Mouse (Mus musculus) cortical plate, adult 2 months (tissue): ENCODE results near the gene Iqcm. TPM values are rescaled to one million over a fixed set of nuclear protein-coding genes. Genes with fewer than 3 reads are reported as not detected.
"Not testable (repeated sequence)": the region's sequence is repeated elsewhere in the genome, so short reads cannot be mapped to it uniquely, and the experiment has no call there.

Experiments
- H3K27ac ChIP-seq: fragments of 200-500 bp; 2 replicates; pipeline ENCODE4 v1.5.1; 2012; ENCODE audit warnings: low read length, control low read depth, inconsistent platforms; ENCODE audit not compliant: insufficient read depth
- H3K4me1 ChIP-seq: fragments of 200-500 bp; 2 replicates; pipeline ENCODE4 v1.6.1; 2011; ENCODE audit warnings: low read length; ENCODE audit not compliant: control insufficient read depth, insufficient read depth
- H3K4me3 ChIP-seq: fragments of 200-500 bp; 2 replicates; pipeline ENCODE4 v1.5.1; 2011; ENCODE audit warnings: mild to moderate bottlenecking, low read length, control low read depth; ENCODE audit not compliant: insufficient read depth
- CTCF ChIP-seq: fragments of 200-500 bp; IDR thresholded peaks from 2 replicates; pipeline ENCODE4 v1.5.1; 2011; ENCODE audit warnings: mild to moderate bottlenecking, control low read depth, low read length; ENCODE audit not compliant: insufficient read depth; ENCODE audit errors: extremely low read depth
- POLR2A ChIP-seq: fragments of 200-500 bp; IDR thresholded peaks from 2 replicates; pipeline ENCODE4 v1.6.1; 2011; ENCODE audit warnings: mild to moderate bottlenecking, low read length, control low read depth; ENCODE audit not compliant: insufficient read depth; ENCODE audit errors: extremely low read depth
- polyA plus RNA-seq: library from polyadenylated mRNA; depleted of rRNA; stranded (reverse); fragments of >200 nt; gene quantifications from 2 replicates; pipeline ENCODE4 v1.2.3, GENCODE M21; 2012; rRNA removed

The Iqcm gene
- polyA plus RNA-seq, result 0.09 and 0.13 TPM in 2 replicates

DNA sequence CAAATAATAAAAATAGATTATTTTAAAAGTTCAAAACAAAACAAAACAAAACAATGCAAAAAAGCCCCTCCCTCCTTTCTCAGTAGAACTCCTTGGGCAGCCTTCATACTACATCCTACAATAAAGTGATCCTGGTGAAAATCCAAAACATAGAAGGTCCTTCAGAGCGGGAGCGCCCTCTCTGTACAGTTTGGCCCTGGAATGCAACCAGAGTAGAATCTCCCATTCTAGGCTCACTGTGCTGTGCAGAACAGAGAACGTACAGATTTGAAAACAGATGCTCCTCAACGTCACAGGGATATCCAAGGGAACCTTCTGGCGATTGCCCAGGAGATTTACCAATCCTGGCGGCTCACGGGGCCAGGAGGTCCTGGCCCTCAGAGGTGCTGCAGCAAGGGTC lies at the start of gene Iqcm:
Iqcm (plus strand) TSS at position 301 of the 400 bp plus-strand sequence.
- Histone ChIP-seq H3K4me3 (no peak within 1 kb of the TSS), H3K27ac (no peak within 1 kb of the TSS), H3K4me1 (no peaks in the 10 kb centered on the region)
- no peak for TF ChIP-seq POLR2A
- no peak for TF ChIP-seq CTCF

DNA sequence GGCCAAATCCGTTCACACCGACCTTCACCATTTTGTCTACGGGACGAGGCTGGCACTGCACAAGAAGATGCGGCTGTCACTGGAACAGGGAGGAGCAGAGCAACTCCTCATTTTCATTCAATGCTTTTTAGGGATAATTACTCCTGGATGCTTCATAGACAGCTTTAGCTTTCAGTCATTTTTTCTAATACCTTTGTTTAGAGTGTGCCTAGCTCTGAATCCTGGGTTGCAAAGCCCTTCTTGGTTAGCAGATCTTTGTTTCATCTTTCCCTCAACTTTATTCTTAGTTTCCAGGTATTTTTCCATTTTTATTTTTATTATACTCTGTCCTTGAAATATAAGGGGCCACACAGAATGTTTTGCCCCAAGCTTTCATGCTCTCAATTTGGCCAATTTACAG lies 42.0 kb upstream of the Iqcm start, which contains the start of gene Gm10358:
Gm10358 (minus strand) TSS at position 101 of the 400 bp plus-strand sequence.
- no peak within 1 kb of the TSS for H3K4me3 ChIP-seq
- no peaks in the 10 kb centered on the region for H3K4me1 ChIP-seq
- TF ChIP-seq CTCF (no peak), POLR2A (no peak)
- H3K27ac ChIP-seq, result no peak within 1 kb of the TSS

DNA sequence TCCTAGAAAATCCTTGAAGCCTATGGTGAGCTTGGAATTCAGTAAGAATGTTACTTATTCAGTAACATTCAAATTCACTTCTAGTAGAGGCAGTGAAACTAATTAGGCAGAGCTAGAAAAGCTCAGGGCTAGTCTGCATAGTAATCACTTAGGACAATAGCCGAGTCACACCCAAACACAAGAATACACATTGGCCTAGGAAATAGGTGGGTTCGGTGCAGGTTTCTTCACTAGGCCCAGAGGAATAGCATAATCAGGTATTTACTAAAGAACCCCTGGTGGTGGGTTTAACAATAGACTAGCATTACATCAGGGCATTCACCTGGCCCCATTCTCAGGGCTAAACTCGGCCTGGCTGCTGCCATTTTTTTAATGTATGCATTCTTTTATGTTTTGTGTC lies 32.8 kb upstream of the Iqcm start:
- H3K4me3 ChIP-seq, H3K4me1 ChIP-seq, H3K27ac ChIP-seq: not testable (repeated sequence)

DNA sequence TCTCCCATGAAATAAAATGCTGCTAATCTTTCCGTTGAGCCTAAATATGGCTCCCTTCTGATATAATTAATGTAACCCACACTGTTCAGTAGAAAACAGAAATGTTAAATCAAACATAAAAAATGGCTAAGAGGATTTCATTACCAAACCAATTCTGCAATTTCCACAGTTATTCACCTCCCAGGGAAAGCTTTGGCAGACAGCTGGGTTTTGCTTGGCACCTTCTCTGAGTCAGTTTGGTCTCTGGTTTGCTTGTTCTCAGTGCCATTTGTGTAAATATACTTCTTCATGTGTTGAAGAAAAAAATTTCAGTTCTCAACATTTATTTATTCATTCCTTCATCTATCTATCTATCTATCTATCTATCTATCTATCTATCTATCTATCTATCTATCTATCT lies 28.3 kb downstream of the Iqcm start:
- no peaks in the 10 kb centered on the region for H3K4me1 ChIP-seq
- H3K4me3 ChIP-seq, result no peak overlapping the region
- no peak for TF ChIP-seq POLR2A
- no peak for TF ChIP-seq CTCF
- H3K27ac ChIP-seq, result no peak overlapping the region

DNA sequence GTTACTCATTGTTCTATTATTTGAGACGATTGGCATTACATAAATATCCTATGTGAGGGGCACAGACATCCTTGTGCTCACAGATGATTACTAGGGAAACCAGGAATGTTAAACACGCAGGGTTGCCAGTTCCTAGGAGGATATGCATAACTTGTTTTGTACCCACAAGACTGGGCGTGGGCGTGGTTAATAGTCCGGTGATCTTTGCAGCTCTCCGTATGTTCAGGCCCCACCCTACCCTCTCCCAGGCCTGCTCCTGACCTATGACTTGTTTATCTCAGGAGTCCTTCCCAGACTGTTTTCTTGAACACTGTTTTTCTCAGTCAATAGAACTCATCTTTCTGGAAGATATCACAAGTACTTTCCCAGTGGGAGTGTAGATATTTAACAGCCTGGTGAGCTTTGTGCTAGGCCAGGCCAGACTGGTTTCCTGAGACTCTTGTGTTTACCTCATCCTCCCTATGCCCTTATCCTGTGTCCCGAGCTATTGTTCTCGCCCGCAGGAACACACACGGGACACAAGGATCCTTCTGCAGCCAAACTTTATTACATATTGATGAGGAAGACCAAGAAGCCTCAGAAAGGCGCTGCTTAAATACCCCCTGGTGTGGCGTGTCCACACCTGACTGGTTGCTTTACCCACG lies 40.7 kb downstream of the Iqcm start:
- H3K4me3 ChIP-seq, result no peak overlapping the region
- no peak overlapping the region for H3K27ac ChIP-seq
- TF ChIP-seq CTCF (no peak), POLR2A (no peak)
- no peaks in the 10 kb centered on the region for H3K4me1 ChIP-seq

DNA sequence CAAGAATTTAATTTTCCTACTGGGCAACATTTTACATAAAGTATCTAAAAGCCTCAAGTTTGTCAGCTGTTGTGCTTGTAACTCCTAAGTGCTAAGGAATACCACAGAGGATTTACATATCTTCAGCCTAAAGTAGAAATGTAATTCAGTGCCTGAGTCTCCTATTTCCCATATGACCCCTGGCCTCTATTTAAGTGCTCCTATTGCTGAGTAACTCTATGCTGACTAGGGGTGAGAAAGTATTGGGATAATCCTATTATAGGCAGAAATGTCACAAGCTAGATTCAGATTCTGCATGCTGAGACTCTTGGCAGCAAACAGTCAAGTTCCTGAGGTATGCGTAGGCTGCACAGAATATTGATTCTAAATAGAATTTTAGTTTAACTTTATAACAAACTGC lies 60.8 kb downstream of the Iqcm start:
- no peak for TF ChIP-seq POLR2A
- TF ChIP-seq CTCF, result no peak
- H3K27ac ChIP-seq, result no peak overlapping the region

DNA sequence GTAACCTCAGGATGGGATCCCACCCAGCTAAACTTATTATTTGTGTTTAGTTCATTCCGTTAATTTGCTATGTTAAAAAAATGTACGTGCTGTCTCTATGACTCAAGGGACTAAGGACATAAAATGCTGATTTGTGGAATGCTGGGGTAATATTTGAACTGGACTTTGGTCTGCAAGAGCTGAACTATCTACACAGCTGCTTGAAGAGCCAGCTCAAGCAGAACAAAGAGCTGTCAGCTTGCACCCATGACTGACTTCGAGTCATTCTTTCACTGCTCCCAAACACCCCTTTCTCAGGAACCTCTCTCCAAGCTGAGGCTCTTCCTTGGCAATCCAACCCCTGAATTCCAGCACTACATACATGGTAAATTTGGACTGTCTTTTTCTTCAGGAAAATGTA lies 65.3 kb downstream of the Iqcm start:
- no peak for TF ChIP-seq POLR2A
- no peak for TF ChIP-seq CTCF
- H3K27ac ChIP-seq, result no peak overlapping the region
- H3K4me3 ChIP-seq, result no peak overlapping the region
- H3K4me1 ChIP-seq, result no peaks in the 10 kb centered on the region

More for the DNA sequence above, 60.8 kb downstream of the Iqcm start:
- H3K4me3 ChIP-seq, result no peak overlapping the region
- no peaks in the 10 kb centered on the region for H3K4me1 ChIP-seq

DNA sequence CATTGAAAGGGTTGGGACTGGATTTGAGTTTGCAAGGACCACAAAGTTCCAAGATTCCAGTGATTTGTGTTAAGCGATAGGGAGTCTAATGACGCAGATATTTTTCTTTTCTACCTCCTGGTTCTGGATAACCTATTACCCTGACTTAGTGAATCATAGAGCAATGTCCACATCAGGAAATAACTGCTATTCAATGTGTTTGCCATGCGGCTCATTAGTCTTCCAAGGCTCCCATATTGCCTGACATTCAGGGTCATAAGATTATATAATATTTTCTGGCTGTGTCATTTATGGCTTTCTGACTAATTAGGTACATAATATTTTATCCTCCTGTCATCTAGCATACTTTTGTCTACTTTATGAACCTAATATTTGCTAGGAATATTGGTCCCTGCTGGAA lies 100.8 kb downstream of the Iqcm start:
- no peaks in the 10 kb centered on the region for H3K4me1 ChIP-seq
- no peak for TF ChIP-seq POLR2A
- no peak overlapping the region for H3K27ac ChIP-seq
- H3K4me3 ChIP-seq, result no peak overlapping the region

DNA sequence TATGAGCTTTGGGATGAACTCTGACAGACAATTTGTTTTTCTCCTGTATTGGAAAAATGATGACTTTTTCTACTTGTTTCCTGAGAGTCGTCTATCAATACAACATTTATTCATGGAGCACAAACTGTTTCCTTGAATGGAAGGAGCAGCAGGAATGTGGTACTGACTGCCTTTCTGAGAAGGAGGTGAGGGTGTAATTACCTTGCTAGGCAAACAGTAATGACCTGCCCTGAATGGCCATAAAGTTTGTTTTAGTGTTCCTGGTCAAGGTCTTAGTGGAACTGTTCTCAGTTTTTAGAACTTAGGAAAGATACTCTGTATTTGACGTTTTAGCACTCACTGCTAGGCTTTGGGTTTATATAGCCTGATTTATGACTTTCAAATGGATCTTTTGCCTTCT lies 147.8 kb downstream of the Iqcm start:
- TF ChIP-seq POLR2A (no peak), CTCF (no peak)
- no peak overlapping the region for H3K4me3 ChIP-seq
- H3K4me1 ChIP-seq, result no peaks in the 10 kb centered on the region
- H3K27ac ChIP-seq, result no peak overlapping the region

DNA sequence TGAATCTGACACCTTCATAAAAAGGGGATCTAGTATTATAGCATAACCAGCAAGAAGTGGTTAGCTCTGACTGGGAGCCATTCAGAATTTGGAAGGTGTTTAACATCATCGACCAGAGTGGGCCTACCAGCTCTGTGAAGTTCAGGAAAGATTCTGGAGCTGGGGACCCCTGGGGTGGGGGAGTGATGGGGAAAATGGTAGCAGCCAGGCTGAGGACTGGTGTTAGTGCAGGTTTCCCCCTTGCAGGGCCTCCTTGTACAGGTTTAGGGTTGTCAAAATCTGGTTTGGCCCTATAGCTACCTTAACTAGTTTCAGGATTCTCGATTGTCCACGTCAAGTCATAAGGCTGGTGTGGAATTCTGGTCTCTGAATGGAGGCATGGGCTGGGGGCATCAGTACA lies 194.5 kb downstream of the Iqcm start:
- H3K4me3 ChIP-seq, result no peak overlapping the region
- TF ChIP-seq CTCF (no peak), POLR2A (no peak)
- H3K27ac ChIP-seq, result no peak overlapping the region
- no peaks in the 10 kb centered on the region for H3K4me1 ChIP-seq

DNA sequence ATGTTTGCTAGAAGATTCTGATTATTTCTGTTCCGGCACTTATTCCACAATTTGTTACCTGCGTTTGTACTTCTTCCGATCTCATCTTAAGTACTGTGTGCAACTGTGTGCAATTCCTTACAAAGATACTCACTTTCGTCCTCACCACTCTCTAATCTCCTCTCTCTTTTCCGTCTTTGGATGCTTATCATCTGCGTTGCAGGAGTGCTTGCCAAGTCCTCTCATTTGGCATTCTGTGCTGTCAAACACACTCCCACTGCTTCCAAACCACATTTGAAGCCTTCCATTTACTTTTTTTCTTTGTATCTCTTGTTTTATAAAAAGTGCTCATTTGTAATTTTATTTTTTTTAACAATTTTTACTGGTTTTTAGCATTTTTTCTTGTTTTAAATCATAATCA lies 210.8 kb downstream of the Iqcm start:
- no peaks in the 10 kb centered on the region for H3K4me1 ChIP-seq
- H3K4me3 ChIP-seq, result no peak overlapping the region
- H3K27ac ChIP-seq, result no peak overlapping the region
- no peak for TF ChIP-seq POLR2A
